Mouse (Mus musculus): ENCODE measurements around the gene Olfr287. TPM values are rescaled to one million over a fixed set of nuclear protein-coding genes. Genes with fewer than 3 reads are reported as not detected.

Olfr287 gene
- total RNA-seq, 2 experiments from 2014 or later: not detected

DNA sequence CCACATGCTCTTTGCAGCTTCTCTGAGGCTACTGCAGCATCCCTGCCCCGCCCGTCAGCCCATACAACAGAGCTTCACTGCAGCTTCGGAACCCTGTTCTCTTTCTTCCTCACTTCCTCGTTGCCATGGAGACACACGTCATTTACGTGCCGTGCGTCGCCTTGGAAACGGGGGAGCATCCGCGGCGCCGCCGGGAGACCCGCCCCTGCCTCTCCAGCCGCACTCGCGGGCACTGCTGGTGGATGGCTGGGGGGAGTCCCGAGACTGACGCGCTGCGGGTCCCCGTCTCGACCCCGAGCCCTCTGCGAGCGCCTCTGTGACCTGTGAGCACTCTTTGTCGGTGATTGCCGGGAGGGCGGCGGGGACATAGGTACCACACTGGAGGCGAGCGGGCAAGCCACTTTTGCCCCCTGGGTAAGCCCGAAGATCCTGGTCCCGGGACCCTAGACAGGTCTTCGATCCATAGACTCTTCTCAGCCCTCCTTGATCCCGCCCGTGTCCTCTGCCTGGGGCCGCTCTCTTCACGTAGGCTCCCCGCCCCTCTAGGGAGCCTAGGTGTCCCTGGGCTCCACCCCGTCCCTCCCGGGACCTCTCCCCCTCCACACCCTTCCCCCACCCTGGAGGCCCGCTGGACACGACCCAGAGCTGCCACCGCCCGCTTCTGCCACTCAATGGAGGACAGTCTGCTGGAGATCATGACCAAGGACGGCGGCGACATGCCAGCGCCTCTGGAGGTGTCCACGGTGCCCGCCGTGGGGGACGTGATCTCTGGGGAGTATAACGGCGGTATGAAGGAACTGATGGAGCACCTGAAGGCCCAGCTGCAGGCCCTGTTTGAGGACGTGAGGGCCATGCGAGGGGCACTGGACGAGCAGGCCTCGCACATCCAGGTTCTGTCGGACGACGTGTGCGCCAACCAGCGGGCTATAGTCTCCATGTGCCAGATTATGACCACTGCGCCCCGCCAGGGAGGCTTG, 52.9 kb downstream of the Olfr287 start:
- DNase-seq: peak; percentile 82 to 84

DNA sequence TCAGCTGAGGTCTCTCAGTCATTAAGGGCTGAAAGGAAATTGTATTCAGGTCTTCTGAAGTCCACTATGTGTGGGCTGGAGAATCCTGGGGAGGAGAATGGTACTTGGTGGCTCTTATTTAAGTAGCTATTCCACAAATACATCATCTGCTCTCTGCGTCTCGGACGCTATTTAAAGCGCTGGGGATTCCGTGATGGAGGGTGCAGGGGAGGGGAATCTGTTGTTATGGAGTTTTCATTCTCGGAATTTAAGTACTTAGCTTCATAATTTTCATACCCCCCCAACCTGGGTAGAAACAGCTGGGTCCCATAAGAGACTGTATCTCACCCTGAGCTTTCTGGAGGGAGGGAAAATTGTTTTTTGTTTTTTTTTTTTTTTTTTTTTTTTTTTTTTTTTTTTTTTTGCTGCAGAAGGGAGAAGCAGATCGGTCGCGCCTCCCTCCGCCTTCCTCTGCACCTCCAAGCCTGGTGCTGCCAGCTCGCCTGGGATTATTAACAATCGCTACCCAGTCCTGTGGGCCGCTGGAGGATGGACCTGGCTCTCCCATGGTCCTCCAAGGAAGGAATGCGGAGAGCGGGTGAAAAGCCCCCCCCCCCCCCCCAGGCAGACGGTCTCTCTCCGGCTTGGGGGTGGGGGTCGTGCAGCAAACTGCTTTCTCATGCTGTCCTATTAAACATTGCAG, 53.8 kb downstream of the Olfr287 start, which contains the start of gene Ccdc184:
Ccdc184 (plus strand) TSS at position 196 of the 682 bp plus-strand sequence.
- no peak for DNase-seq

DNA sequence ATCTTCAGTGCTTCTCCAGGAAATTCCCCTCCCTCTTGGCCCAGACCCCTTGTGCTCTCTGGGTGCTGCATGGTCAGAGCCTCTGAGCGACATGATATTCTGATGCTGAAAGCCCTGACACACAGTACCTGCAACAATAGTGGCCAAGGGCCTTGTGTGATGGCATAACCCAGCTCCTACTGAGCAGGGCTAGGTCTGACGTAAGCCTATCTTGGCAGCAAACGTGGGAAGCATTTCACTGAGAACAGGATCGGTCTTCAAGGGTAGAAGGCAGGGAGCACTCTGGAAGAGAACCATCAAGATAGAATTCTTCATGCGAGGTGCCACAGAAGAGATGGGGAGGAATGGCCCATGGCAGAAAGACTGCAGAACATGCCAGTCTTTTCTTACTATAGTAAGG, 55.3 kb downstream of the Olfr287 start, which contains the start of gene Asb8:
Asb8 (minus strand) TSS at position 101 of the 400 bp plus-strand sequence.
- no peak for DNase-seq

DNA sequence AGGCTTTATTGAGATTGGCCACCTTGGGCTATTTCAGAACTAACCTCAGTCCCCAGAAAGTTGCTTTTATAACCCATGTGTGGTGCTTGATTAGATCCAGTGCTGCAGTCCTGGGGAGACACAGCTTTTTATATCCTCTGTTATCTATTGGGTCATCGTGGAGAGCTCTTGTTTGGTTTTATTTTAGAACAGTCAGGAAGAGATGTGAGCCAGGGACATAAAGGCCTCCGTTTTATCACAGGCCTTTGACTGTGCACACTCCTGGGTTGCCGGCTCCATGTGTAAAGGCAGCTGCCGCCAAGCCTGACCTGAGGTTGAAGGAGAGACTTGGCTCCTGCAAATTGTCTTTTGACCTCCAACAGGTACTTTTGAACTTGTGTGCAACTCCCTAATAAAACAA, 58.3 kb downstream of the Olfr287 start:
- DNase-seq: no peak

DNA sequence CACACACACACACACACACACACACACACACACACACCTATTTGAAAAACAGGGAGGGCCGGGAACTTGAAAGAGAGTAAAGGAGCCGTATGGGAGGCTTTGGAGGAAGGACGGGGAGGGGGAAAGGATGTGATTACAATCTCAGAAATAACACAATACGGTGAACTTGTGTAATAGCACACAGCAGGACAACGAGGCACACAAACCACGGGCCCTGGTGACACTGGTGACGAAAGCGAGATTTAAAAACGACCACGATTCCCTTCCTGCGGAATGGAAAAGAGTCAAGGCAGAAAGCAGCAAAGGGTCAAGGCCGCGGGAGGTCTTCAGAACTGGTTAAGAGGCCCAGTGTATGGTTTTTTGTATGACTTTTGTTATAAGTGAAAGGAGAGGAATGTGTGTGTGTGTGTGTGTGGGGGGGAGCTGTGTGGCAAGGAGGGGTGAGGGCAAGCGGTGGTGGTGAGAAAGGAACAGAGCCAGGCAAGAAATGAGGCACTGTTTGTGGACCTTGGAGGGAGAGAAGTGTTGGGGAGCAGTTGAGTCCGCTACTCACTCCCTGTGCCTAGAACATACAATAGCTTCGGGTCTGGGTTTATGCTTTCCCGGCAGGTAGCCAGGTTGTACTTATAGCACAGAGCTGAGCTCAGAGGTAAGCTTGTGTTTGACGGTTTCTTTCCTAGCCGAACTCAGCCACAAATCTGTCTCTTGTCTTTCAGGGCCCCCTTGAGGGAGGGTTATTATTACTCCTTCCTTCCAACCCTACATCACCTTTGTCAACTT, 59.6 kb downstream of the Olfr287 start:
- no peak for DNase-seq

DNA sequence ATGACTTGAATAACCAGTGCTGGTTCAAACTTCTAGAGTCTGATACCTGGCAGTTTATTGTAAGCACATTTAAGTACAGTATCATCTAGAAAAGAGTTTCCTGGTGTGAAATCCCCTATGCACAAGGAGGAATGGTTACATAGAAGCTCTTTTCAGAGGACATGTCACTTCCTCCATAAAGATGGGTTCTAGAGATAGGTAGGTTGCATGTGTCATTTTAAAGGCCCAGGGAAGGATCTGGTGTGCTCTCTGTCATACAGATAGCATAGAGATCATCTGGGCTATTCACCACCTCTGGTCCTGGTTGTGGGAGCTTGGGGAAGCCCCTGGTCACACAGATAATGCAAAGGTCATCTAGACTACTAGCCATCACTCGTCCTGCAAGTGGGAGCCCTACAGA, 63.6 kb downstream of the Olfr287 start:
- no peak for DNase-seq

Other genes with a start within 250 kb of the Olfr287 start
- not detected for gene Col2a1, start 216.4 kb downstream of the Olfr287 start, total RNA-seq (2021)
- gene Pfkm, start 128.5 kb downstream of the Olfr287 start, total RNA-seq (2021): 10 to 100 TPM; 59.9 to 65.4 TPM
- gene Senp1, start 127.3 kb downstream of the Olfr287 start, total RNA-seq (2021): 10 to 100 TPM; 16.0 to 16.8 TPM
- 10 to 100 TPM; 37.3 to 43.0 TPM for gene Asb8, start 55.4 kb downstream of the Olfr287 start, total RNA-seq (2021)
- gene Ccdc184, start 53.9 kb downstream of the Olfr287 start, total RNA-seq (2021): under 1 TPM; 0.50 to 0.92 TPM
- gene Olfr288, start 25.5 kb downstream of the Olfr287 start, total RNA-seq (2021): not detected
- not detected for gene Gm44579, start 79 bp downstream of the Olfr287 start, total RNA-seq (2021)
- not detected for gene Olfr286, start 13.4 kb upstream of the Olfr287 start, total RNA-seq (2021)
- gene H1fnt, start 36.2 kb upstream of the Olfr287 start, total RNA-seq (2021): not detected
- 1 to 10 TPM; 3.7 to 4.1 TPM for gene Zfp641, start 75.1 kb upstream of the Olfr287 start, total RNA-seq (2021)
- gene Olfr285, start 96.3 kb upstream of the Olfr287 start, total RNA-seq (2021): not detected
- gene Olfr284, start 119.9 kb upstream of the Olfr287 start, total RNA-seq (2021): not detected
- not detected for gene Olfr283, start 159.9 kb upstream of the Olfr287 start, total RNA-seq (2021)
- not detected for gene Olfr282, start 210.2 kb upstream of the Olfr287 start, total RNA-seq (2021)
- not detected for gene Olfr281, start 231.5 kb upstream of the Olfr287 start, total RNA-seq (2021)
- gene OR5BS1P, start 248.8 kb upstream of the Olfr287 start, total RNA-seq (2021): not detected